Mouse (Mus musculus) left cerebral cortex, postnatal 25 days (tissue): ENCODE data around the gene Rnf152. TPM values are rescaled to one million over a fixed set of nuclear protein-coding genes. Genes with fewer than 3 reads are reported as not detected.

Source experiments
- DNase-seq, 2 experiments: peaks; one replicate each; pipeline ENCODE4 v3.0.0; 2022; ENCODE audit warnings: low spot score in 2 of 2, mixed read lengths in 1 of 2
- intact Hi-C: fragments of 180-260 bp; cut with DNase I; formaldehyde crosslinking; loops from one replicate; pipeline ENCODE4 v1.15.1; 2025
- total RNA-seq, 2 experiments: library from RNA; stranded (reverse); gene quantifications; 2 replicates each; pipeline ENCODE4 v1.2.3; 2021

Gene Rnf152
- total RNA-seq, 2 experiments from 2014 or later = 8.7 to 9.4 TPM

DNA sequence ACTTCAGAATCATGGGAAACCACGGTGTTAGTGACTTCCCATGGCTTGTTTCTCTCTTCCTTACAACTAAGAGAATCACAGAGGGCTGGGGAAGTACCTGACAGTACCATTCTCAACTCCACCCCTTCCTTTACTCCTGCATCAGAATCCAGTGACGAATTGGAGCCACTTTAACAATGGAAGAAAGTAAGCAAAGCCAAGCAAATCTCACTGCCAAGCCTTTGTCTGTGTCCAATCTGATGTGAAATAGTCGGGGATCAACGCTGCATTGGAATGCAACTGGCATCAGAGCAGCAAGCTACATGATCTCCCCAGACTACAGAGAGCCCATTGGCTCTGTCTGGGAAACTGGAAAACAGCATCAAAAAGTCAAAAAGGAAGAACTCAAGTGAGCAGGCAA, 31.9 kb downstream of the Rnf152 start:
- DNase-seq = no peak

GRCm38 (mm10) chr1:105314010-105314800, 42.3 kb downstream of the Rnf152 start:
- DNase-seq = no peak
- intact Hi-C loops = no loop called here

More for the DNA sequence above, 31.9 kb downstream of the Rnf152 start:
- intact Hi-C loops = no loop called here

DNA sequence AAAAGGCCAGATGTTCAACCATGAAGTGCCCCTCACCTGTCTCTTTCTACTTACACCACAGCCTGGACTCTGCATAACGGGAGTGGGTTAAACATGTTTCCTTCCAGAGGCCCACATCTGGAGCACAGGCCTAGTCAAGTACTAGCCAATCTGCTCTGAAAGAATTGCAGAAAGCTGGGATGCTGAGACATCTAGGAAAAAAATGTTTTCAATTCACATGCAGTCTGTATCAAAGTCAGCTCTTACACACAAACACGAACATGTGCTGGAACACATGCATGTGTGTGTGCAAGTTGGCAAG, 44.0 kb downstream of the Rnf152 start:
- intact Hi-C loops = no loop called here

GRCm38 (mm10) chr1:105311899-105312600, 44.5 kb downstream of the Rnf152 start:
- DNase-seq = no peak
- intact Hi-C loops = no loop called here

More for the DNA sequence above, 44.0 kb downstream of the Rnf152 start:
- no peak for DNase-seq

- no peak for DNase-seq
- intact Hi-C loops = no loop called here
These were observed 54.3 kb downstream of the Rnf152 start for GRCm38 (mm10) chr1:105302164-105302563.

GRCm38 (mm10) chr1:105301764-105302163, 54.7 kb downstream of the Rnf152 start:
- intact Hi-C loops = no loop called here
- no peak for DNase-seq

DNA sequence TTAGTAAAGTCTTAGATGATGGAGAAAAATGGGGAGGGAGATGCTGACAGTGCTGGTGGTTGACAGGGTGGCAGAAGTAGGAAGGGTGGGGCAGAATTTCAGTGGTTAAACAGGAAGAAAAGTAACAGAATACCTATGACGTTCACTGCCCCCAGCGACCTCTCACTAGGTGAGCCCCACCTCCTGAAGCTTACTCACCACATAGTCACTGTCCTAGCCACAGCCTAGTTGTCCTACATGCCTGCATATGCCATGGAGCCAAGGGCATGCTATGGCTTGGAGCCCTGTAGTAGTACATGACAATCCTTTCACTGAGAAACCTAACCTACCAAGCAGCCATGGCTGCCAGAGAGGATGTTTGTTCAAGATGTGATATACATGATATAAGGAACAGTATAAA, 64.7 kb downstream of the Rnf152 start:
- intact Hi-C loops = no loop called here
- DNase-seq = no peak

GRCm38 (mm10) chr1:105287536-105287935, 69.0 kb downstream of the Rnf152 start:
- intact Hi-C loops = no loop called here
- DNase-seq = no peak

DNA sequence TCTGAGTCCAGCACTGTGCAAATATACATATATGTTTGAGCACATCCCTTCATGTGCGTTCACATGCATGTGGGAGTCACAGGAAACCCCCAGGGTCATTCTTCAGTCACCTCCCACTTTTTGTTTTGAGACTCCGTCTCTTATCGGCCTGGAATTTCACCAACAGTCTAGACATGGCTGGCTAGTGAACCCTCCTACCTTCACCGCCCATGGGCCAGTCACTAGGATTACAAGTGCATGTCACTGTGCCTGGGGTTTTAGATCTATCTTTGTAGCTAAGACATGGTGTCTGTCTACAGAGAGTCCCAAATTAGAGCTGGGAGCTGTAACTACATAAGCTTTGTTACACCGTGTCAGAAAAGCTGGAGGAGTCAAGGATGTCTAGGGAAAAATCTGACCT, 69.6 kb downstream of the Rnf152 start:
- no peak for DNase-seq
- intact Hi-C loops = no loop called here

DNA sequence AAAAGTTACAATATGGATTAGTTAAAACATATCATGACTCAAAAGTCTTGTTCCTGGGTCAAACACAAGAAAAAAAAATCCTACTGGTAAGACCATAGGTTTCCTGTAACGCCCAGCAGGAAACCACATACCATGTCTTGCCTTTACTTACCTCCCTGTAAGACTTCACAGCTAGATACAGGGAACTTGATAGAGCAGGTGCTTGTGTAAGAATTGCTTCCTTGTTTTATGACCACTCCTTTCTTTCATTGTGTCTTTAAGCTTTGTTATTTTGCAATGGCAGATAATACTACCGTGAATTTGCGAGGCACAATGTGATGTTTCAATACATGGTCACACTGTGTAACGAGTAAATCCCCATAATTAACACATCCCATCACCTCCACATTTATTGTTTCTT, 71.5 kb downstream of the Rnf152 start:
- intact Hi-C loops = no loop called here
- no peak for DNase-seq

DNA sequence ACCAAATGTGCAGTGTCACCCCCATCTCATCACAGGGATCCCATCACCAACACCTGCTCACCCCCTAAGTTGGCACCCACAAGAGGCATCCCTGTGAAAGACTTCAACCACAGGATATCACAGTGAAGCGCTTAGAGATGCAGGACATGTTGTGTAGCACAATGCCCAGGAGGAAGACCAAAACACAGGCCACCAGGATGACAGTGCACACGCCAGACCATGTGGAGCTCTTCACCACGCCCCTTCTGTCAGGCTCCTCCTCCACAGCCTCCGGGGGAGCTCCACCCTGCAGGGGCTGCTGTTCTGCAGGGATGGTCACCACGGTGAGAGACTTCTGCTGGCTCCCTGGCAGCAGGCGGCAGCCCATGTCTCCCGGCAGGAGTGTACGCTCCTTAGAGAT, 72.4 kb downstream of the Rnf152 start:
- intact Hi-C loops = no loop called here
- DNase-seq = no peak

DNA sequence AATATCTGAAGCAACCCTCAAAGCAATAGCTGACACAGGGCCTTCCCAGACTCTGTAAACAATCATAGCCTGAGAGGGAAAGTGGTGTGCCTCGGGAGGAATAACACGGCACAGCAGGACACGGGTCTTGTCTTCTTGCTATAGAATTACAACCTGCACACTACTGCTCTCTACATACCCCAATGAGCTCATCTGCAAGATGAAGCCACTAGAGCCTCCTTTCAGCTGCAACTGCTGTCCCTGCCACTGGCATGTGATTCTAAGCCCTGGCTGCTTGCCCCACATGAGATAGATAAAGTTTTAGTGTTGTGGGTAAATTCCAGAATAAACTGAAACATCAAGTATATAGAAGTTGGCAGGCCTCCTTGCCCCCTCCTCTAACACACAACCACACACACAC, 75.2 kb downstream of the Rnf152 start:
- intact Hi-C loops = no loop called here

GRCm38 (mm10) chr1:105280160-105280559, 76.3 kb downstream of the Rnf152 start:
- intact Hi-C loops = no loop called here
- no peak for DNase-seq

More for the DNA sequence above, 75.2 kb downstream of the Rnf152 start:
- DNase-seq = no peak

GRCm38 (mm10) chr1:105274500-105275194, 81.9 kb downstream of the Rnf152 start:
- DNase-seq = no peak
- intact Hi-C loops = no loop called here

- intact Hi-C loops = no loop called here
- DNase-seq = no peak
These were observed 85.4 kb downstream of the Rnf152 start for GRCm38 (mm10) chr1:105271104-105271503.

DNA sequence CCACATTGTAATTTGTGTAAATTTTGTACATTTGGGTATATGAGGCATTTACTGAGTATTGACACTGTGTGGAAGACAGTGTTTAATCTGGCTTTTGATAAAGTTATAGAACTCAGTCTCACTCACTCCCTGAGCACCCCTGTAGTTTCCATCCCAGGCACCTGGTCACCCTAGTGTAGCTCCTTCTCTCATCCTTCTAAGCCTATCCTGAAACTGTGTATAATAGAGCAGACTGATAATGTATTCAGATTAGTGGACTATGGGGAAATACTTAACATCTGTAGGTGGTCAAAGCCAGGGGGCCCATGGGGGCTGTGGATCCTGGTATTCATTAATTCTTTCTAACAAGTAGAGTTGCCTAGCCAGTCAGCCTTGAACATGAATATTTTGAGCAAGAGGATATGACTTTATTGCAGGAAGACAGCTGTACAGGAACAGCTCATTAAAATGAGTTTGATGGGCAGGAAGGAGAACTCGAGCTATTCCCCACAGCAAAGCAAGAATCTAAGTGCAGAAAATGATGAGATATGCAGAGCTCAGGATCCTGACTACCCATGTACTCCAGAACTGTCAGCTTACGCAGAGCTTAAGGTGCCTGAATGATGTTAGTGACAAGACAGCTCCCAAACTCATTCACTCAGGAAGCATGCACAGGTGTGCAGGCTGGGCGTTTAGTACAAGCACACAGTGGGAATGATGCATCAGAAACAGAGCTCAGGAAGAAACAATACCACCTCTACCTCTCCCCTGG, 93.1 kb downstream of the Rnf152 start:
- intact Hi-C loops = no loop called here

DNA sequence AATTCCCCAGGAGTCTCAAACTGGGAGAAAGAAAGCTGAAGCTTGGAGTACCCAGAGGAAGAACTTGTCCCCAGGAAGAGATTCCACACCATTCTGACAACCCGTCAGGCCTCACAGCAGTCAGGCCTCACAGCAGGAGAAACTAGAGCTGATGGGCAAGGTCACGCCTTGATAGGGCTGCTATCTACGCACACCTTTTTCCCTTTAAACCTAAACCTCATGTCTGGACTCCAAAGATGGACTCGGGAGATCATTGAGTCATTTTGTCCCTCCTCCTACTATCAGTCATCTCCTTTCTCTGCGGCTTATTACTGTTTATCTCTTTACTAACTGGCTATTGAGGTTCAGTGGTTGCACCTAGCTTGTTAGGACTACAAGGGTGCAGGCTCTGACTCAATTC, 96.3 kb downstream of the Rnf152 start:
- intact Hi-C loops = no loop called here
- no peak for DNase-seq

More for the DNA sequence above, 93.1 kb downstream of the Rnf152 start:
- no peak for DNase-seq

DNA sequence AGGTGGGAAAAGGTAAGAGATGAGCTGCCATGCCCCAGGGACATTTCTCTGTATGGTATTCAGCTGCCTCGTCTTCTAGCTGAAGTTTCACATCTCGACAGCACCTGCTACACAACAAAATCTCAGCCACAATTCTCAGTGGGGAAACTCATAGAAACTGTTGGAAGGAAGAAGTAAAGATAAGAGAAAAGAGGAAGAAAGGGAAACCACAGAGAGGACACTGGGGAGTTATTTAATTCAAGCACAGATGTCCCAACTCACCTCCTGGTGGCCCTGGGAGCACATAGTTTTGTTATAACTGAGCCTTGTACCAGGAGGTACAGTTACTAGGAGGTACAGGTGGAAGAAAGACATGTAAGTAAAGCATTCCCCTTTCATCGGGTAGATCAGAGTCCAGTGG, 99.3 kb downstream of the Rnf152 start:
- intact Hi-C loops = no loop called here

DNA sequence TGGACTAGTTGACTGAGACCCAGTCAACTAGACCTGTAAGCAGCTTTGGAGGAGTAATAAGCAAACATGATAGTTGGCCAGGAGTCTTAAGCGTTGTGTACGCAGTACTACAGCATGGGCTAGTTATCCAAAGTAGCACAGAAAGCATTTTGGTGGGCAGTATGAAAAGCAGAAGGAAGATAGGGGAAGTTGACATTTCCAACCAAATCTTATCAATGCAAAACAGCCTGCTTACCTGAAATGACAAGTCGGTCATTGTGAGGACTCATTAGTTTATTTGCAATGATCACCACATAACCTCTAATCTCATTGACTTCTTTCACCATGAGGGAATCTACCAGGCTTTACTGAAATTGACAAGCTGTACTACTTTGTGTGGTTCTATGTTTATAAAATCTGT, 107.3 kb downstream of the Rnf152 start:
- no peak for DNase-seq
- intact Hi-C loops = no loop called here

More for the DNA sequence above, 99.3 kb downstream of the Rnf152 start:
- DNase-seq = no peak

DNA sequence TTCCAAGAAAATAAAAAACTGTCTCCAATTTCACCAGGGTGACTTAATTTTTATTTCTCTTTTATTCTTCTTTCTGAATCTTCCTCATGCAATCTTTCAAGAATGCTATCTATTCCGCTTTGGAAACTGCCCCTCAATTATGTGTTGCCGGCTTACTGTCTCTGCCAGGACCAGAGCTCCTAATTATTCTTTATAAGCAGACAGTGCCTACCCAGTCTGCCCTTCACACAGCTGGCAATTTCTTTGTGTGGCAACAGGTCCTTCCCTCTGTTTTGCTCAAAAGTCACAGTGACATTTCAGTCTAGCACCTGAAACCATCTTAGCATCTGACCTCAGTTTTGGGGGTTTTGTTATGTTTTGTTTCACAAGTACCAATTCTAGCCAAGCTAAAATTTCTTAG, 109.9 kb downstream of the Rnf152 start:
- intact Hi-C loops = no loop called here
- no peak for DNase-seq
